Mouse (Mus musculus): ENCODE results near the gene Gm49337.

Gene Gm49337

DNA sequence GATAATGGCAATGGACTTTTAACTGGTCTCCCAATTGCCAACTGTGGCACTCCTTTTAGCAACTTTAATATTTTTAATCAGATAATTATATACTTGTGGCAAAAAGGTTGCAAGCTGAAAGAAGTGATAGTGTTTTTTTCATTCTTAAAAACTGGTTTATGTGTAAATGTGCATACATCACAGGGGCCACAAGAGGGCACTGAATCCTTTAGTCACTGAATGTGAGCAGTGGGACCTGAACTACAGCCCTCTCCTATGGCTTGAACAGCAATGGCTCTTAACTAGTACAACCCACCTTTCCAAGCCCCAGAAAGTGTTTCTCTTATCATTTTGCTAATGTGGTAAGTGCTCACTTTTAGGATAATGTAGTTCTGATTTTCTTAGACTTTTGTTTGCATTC, 168.9 kb downstream of the Gm49337 start:
- DNase-seq, result no peak

Measured in heart, adult 11 months (tissue).